Comparison of ENCODE assay signal across 18 mouse cellular contexts in genomic region chr13:58465206-58466104, GRCm38 (mm10).
A peak's percentile ranks its signal among the peaks of the same experiment; 100 is the strongest.
DNase-seq lines count a peak whose midpoint lies in the region; ATAC-seq and TF ChIP-seq lines count a peak whose summit lies in the region.
"Had no signal": no experiment of that assay in that cellular context is flagged by ENCODE, and none has a peak within 500 bp of the region (broad histone marks: within the 10 kb centered on the region; RNA-seq: fewer than 3 reads in every experiment).

No protein-coding gene starts in this region.

- H3K36me3 ChIP-seq in hindbrain, embryonic 13.5 days, result no peaks in the 10 kb centered on the region
- no peaks in the 10 kb centered on the region for H3K36me3 ChIP-seq in hindbrain, embryonic 10.5 days
- H3K36me3 ChIP-seq in midbrain, embryonic 14.5 days (ENCODE audit: control insufficient read depth, insufficient read depth, low read length), result no peaks in the 10 kb centered on the region
- H3K36me3 ChIP-seq: heart, embryonic 15.5 days had no signal

- no peak for TF ChIP-seq CTCF in embryonic fibroblast, embryonic 13.5 days (IDR thresholded peaks at IDR 0.05; ENCODE audit: borderline replicate concordance, insufficient read depth, low read length)

- ATAC-seq in hindbrain, embryonic 13.5 days (ENCODE audit: low FRiP score), result no peak; the same call in 1 of the 2 replicates
- ATAC-seq in midbrain, embryonic 14.5 days (ENCODE audit: low FRiP score, low TSS enrichment), result no peak
- ATAC-seq: intestine, postnatal 0 days; Patski had no signal

- no peak for DNase-seq in hindbrain, embryonic 10.5 days (ENCODE audit: low spot score)
- peak; percentile 72 for DNase-seq in 3T3-L1 (ENCODE audit: low read depth, low spot score)
- peak; percentile 87 for DNase-seq in midbrain, embryonic 14.5 days
- DNase-seq in kidney, adult 9 months, result no peak
- DNase-seq in cerebellum, adult 9-10 months, result no peak
- no peak for DNase-seq in cerebellum, adult 9-11 months
- DNase-seq: adrenal gland, postnatal 25 days; cerebellum, adult 2 months; gastrocnemius, postnatal 36 days; liver; lung, postnatal 10 days; spleen, adult 18-20 months; thymus, adult 18-20 months had no signal

- no peak overlapping the region for H3K9ac ChIP-seq in hindbrain, embryonic 13.5 days
- no peak overlapping the region for H3K9ac ChIP-seq in midbrain, embryonic 14.5 days (replicated peaks; ENCODE audit: low read length)
- H3K9ac ChIP-seq: heart, embryonic 15.5 days had no signal

- no peak overlapping the region for H3K4me2 ChIP-seq in hindbrain, embryonic 13.5 days
- no peak overlapping the region for H3K4me2 ChIP-seq in midbrain, embryonic 14.5 days (ENCODE audit: low read length)
- H3K4me2 ChIP-seq: heart, embryonic 15.5 days had no signal

- H3K9me3 ChIP-seq in hindbrain, embryonic 13.5 days, result no peaks in the 10 kb centered on the region
- peaks cover 3% of the 10 kb centered on the region; the same call in 1 of the 2 replicates for H3K9me3 ChIP-seq in hindbrain, embryonic 10.5 days
- no peaks in the 10 kb centered on the region for H3K9me3 ChIP-seq in midbrain, embryonic 14.5 days (ENCODE audit: control insufficient read depth, low read length)

- peaks cover 16% of the 10 kb centered on the region for H3K4me1 ChIP-seq in hindbrain, embryonic 13.5 days (replicated peaks)
- H3K4me1 ChIP-seq in hindbrain, embryonic 10.5 days (replicated peaks), result peaks cover 27% of the 10 kb centered on the region
- H3K4me1 ChIP-seq in embryonic fibroblast, embryonic 13.5 days (ENCODE audit: control insufficient read depth, insufficient read depth, low read length), result peaks cover 14% of the 10 kb centered on the region
- peaks cover 6% of the 10 kb centered on the region for H3K4me1 ChIP-seq in midbrain, embryonic 14.5 days (ENCODE audit: control insufficient read depth, insufficient read depth, low read length)
- H3K4me1 ChIP-seq: heart, embryonic 15.5 days had no signal

- peak overlapping the region; percentile 63 for H3K27ac ChIP-seq in hindbrain, embryonic 13.5 days
- no peak overlapping the region for H3K27ac ChIP-seq in hindbrain, embryonic 10.5 days
- H3K27ac ChIP-seq in embryonic fibroblast, embryonic 13.5 days (ENCODE audit: insufficient read depth, low read length), result peak overlapping the region; percentile 90
- H3K27ac ChIP-seq in midbrain, embryonic 14.5 days (replicated peaks; ENCODE audit: low read depth, low read length), result peak overlapping the region; percentile 57
- H3K27ac ChIP-seq: heart, embryonic 15.5 days had no signal

- H3K27me3 ChIP-seq in hindbrain, embryonic 13.5 days, result 0 out of 2 replicates have a peak, but pooled peaks cover 2% of the 10 kb centered on the region
- H3K27me3 ChIP-seq in hindbrain, embryonic 10.5 days (ENCODE audit: insufficient read depth, poor library complexity, severe bottlenecking), result peaks cover 3% of the 10 kb centered on the region; the same call in 1 of the 2 replicates
- H3K27me3 ChIP-seq in midbrain, embryonic 14.5 days (ENCODE audit: control insufficient read depth, insufficient read depth, low read length), result no peaks in the 10 kb centered on the region

- TF ChIP-seq POLR2A in embryonic fibroblast, embryonic 13.5 days (IDR thresholded peaks at IDR 0.05; ENCODE audit: low read depth, low read length), result no peak

- H3K4me3 ChIP-seq in hindbrain, embryonic 13.5 days, result no peak overlapping the region
- no peak overlapping the region for H3K4me3 ChIP-seq in hindbrain, embryonic 10.5 days
- no peak overlapping the region for H3K4me3 ChIP-seq in embryonic fibroblast, embryonic 13.5 days (ENCODE audit: insufficient read depth, low read length)
- no peak overlapping the region for H3K4me3 ChIP-seq in midbrain, embryonic 14.5 days (replicated peaks; ENCODE audit: low read depth, low read length)
- H3K4me3 ChIP-seq: heart, embryonic 15.5 days had no signal

- 62% methylated on average over 13 of the region's 13 CpGs for WGBS in hindbrain, embryonic 13.5 days
- WGBS in hindbrain, embryonic 10.5 days, result 78% methylated on average over 13 of the region's 13 CpGs
- WGBS in midbrain, embryonic 14.5 days, result 65% methylated on average over 13 of the region's 13 CpGs

Comparison
In these comparisons a context has a peak if more than half of its experiments do, and no peak if none do; other contexts are left out.
1. DNase-seq: peak in 3T3-L1 (single experiment) and midbrain, embryonic 14.5 days (single experiment); none in hindbrain, embryonic 10.5 days (single experiment), kidney, adult 9 months (single experiment), cerebellum, adult 9-10 months (single experiment) and cerebellum, adult 9-11 months (single experiment).